Mouse (Mus musculus) liver, adult 2 months (tissue): ENCODE measurements around the gene Lpar3. TPM values are rescaled to one million over a fixed set of nuclear protein-coding genes. Genes with fewer than 3 reads are reported as not detected.

ENCODE experiments used
- DNase-seq: peaks from one replicate; pipeline ENCODE4 v3.0.0-alpha.2; 2011; ENCODE audit warnings: low read depth, low spot score; ENCODE audit errors: extremely low read depth
- H3K27ac ChIP-seq: fragments of 200-500 bp; replicated peaks from 2 replicates; pipeline ENCODE4 v1.5.1; 2012; ENCODE audit warnings: low read depth, mild to moderate bottlenecking, control low read depth, inconsistent platforms, low read length; ENCODE audit not compliant: insufficient read depth
- H3K27me3 ChIP-seq: fragments of 200-500 bp; 2 replicates; pipeline ENCODE4 v1.6.1; 2012; ENCODE audit warnings: mild to moderate bottlenecking, moderate library complexity, low read length, inconsistent platforms; ENCODE audit not compliant: control insufficient read depth, insufficient read depth
- H3K36me3 ChIP-seq: fragments of 200-500 bp; 2 replicates; pipeline ENCODE4 v1.6.1; 2012; ENCODE audit warnings: low read length, inconsistent platforms; ENCODE audit not compliant: control insufficient read depth, insufficient read depth
- H3K4me1 ChIP-seq: fragments of 200-500 bp; 2 replicates; pipeline ENCODE4 v1.6.1; 2011; ENCODE audit warnings: low read length; ENCODE audit not compliant: control insufficient read depth, insufficient read depth
- H3K4me3 ChIP-seq: fragments of 200-500 bp; 2 replicates; pipeline ENCODE4 v1.5.1; 2011; ENCODE audit warnings: low read depth, mild to moderate bottlenecking, control low read depth, low read length, moderate library complexity; ENCODE audit not compliant: insufficient read depth
- H3K79me2 ChIP-seq: fragments of 200-500 bp; 2 replicates; pipeline ENCODE4 v1.6.1; 2012; ENCODE audit warnings: inconsistent platforms, mild to moderate bottlenecking, low read length, moderate library complexity; ENCODE audit not compliant: control insufficient read depth, insufficient read depth
- H3K9ac ChIP-seq: fragments of 200-500 bp; 2 replicates; pipeline ENCODE4 v1.6.1; 2012; ENCODE audit warnings: low read depth, mild to moderate bottlenecking, control low read depth, inconsistent platforms, low read length
- CTCF ChIP-seq: fragments of 200-500 bp; IDR thresholded peaks from 2 replicates; pipeline ENCODE4 v1.5.1; 2011; ENCODE audit warnings: low read depth, low read length, control low read depth
- POLR2A ChIP-seq: fragments of 200-500 bp; IDR thresholded peaks from 2 replicates; pipeline ENCODE4 v1.6.1; 2011; ENCODE audit warnings: low read length, control low read depth; ENCODE audit not compliant: insufficient read depth; ENCODE audit errors: extremely low read depth
- WGBS: fragments of 180-500 bp; shearing (Covaris S2); methylation state at CpG from one replicate; pipeline ENCODE4 v1.1.7; 2018; 5-methylcytosine and 5-hydroxymethylcytosine counted together
- polyA plus RNA-seq: library from polyadenylated mRNA; depleted of rRNA; stranded (reverse); fragments of >200 nt; gene quantifications from 2 replicates; pipeline ENCODE4 v1.2.3, GENCODE M21; 2012
- total RNA-seq: library from RNA; depleted of rRNA; stranded (reverse); fragments of >200 nt; gene quantifications from 2 replicates; pipeline ENCODE4 v1.2.3, GENCODE M21; 2014

The Lpar3 gene
- total and polyA plus RNA-seq, 2 experiments = 0.05 to 0.09 TPM

DNA sequence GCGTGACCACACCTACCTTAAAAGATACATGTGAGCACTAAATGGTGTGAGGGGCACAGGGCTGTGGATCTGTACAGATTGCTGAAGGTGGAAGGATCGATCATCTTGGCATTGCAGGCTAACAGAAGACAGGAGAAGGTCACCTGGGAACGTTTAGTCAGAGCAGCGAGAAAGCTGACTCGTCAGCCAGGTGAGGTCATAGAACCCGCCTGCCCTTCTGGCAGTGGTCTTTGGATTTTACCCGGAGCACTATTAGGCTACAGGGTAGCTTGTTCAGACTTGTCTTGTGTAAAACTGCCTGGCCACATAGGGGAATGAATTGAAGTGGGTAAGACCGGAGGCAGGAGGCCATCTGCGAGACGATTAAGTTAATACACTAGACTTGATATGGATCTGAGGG lies 43.4 kb downstream of the Lpar3 start:
- H3K4me1 ChIP-seq = peaks cover 10% of the 10 kb centered on the region
- 82% methylated on average over 10 of the region's 10 CpGs for WGBS
- H3K36me3 ChIP-seq = no peaks in the 10 kb centered on the region
- TF ChIP-seq CTCF = no peak
- no peaks in the 10 kb centered on the region for H3K27me3 ChIP-seq
- H3K79me2 ChIP-seq = no peaks in the 10 kb centered on the region
- no peak overlapping the region for H3K9ac ChIP-seq
- H3K4me3 ChIP-seq = no peak overlapping the region
- H3K27ac ChIP-seq = no peak overlapping the region
- DNase-seq = peak; percentile 30

GRCm38 (mm10) chr3:146265545-146266130 lies 44.9 kb downstream of the Lpar3 start:
- Histone ChIP-seq H3K27ac (no peak overlapping the region), H3K79me2 (no peaks in the 10 kb centered on the region), H3K27me3 (no peaks in the 10 kb centered on the region), H3K4me1 (peaks cover 7% of the 10 kb centered on the region), H3K9ac (no peak overlapping the region), H3K36me3 (no peaks in the 10 kb centered on the region), H3K4me3 (no peak overlapping the region)
- peak; percentile 90 for DNase-seq
- 28% methylated on average over 12 of the region's 12 CpGs for WGBS
- TF ChIP-seq POLR2A = no peak
- no peak for TF ChIP-seq CTCF

DNA sequence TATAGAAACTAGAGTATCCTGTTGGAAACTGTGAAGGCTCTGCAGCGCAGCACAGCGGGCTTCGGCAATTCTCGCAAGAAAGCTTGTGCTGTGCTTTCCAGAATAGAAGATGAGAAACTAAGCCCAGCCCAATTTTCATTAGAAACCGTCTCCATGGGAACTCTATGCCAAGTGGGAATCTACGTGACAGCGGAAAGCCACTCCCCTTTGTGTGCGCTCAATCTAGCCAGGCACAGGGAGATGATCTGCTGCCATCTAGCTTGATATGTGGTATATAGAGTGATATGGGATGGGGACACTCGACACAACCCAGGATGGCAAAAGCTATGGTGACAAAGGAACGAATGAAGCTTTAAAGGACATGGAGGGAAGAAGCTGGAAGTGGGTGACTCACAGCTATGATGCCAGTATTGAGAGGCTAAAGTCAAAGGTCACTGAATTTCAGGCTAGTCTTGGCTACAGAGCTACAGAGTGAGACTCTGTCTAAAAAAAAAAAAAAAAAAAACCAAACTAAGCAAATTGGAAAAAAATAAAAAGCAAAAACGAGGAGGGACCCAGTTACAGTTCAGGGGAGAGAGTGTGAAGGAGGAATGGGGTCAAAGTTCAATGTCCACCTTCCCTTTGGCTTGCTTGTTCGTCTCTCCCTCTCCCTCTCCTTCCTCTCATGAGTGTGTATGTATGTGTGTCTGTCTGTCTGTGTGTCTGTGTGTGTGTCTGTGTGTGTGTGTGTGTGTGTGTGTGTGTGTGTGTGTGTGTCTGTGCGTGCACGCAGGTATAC lies 47.5 kb downstream of the Lpar3 start:
- Histone ChIP-seq H3K9ac (no peak overlapping the region), H3K4me3 (no peak overlapping the region), H3K36me3 (no peaks in the 10 kb centered on the region), H3K27ac (no peak overlapping the region), H3K27me3 (no peaks in the 10 kb centered on the region), H3K79me2 (no peaks in the 10 kb centered on the region), H3K4me1 (peaks cover 7% of the 10 kb centered on the region)
- DNase-seq = peak; percentile 66
- 69% methylated on average over 14 of the region's 14 CpGs for WGBS
- TF ChIP-seq CTCF = no peak
- TF ChIP-seq POLR2A = no peak

DNA sequence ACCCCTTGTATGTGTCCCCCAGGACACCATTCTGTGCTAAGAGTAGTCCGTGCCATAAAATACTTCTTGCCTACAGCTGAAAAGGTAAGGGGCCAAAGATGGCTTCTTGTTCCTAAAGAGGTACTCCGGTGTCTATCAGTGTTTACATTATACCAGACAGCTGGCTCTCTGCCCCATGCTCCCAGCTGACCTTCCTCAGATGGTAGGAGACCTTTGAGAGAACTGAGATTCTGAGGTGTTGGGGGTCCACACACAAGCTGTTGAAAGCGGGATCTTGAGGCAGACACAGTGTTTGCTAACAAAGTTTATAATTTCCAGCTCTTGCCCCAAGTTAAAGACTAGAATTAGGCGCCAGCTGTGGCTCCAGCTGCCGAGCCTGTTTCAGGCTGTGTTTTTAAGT lies 53.7 kb downstream of the Lpar3 start:
- Histone ChIP-seq H3K79me2 (no peaks in the 10 kb centered on the region), H3K4me3 (no peak overlapping the region), H3K36me3 (no peaks in the 10 kb centered on the region), H3K4me1 (no peaks in the 10 kb centered on the region), H3K9ac (no peak overlapping the region), H3K27ac (no peak overlapping the region), H3K27me3 (no peaks in the 10 kb centered on the region)
- TF ChIP-seq POLR2A (no peak), CTCF (no peak)
- DNase-seq = no peak
- WGBS = 55% methylated on average over 5 of the region's 5 CpGs

DNA sequence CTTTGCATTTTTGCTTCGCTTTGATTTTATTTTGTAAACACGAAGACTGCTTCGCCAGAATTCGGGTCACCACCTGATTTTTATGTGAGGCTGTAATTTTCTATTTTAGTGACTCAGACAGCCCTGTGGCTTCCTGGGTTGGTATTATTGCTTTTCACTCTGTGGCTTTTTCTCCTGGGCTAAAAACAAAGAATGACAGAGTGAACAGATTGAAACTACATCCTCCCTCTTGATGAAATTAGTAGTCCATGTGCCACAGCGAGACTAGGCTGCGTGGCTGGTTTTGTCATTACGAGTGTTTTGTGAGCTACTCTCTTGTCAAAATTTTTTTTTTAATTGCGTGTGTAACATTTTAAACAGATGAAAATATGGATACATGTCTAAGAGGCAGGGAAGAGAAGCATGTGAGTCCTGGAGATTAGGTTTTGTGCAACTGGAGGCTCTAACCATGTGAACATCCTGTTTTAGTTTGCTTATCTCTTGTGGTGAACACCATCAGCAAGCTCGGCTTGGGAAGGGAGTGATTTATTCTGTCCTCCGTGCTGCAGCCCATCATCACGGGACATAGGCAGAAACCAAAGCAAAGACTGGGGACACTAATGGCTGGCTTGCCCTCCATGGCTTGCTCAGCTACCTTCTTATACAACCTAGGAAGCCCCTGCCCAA lies 54.7 kb downstream of the Lpar3 start:
- WGBS = 75% methylated on average over 11 of the region's 11 CpGs
- Histone ChIP-seq H3K4me3 (no peak overlapping the region), H3K27me3 (no peaks in the 10 kb centered on the region), H3K4me1 (no peaks in the 10 kb centered on the region), H3K9ac (no peak overlapping the region), H3K27ac (no peak overlapping the region), H3K79me2 (no peaks in the 10 kb centered on the region), H3K36me3 (no peaks in the 10 kb centered on the region)
- DNase-seq = no peak
- TF ChIP-seq POLR2A (no peak), CTCF (no peak)

DNA sequence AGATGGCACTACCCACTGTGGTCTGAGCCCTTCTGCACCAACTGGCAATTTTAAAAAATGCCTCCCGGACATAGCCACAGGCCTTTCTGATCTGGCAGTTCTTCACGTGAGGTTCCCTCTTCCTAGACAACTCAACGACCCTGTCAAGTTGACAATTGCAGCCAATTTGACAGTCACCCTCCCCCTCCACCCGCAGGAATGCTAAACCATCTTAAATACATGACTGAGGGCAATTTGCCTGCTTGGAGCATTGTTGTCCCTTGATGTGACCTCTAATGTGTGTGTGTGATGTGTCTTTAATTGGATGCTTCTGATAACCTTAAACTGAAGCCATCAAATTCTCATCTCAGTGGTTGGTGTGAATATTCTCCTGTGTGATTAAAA lies 55.3 kb downstream of the Lpar3 start:
- H3K36me3 ChIP-seq = no peaks in the 10 kb centered on the region
- DNase-seq = no peak
- no peak overlapping the region for H3K27ac ChIP-seq
- 59% methylated on average over 4 of the region's 4 CpGs for WGBS
- no peaks in the 10 kb centered on the region for H3K4me1 ChIP-seq
- H3K27me3 ChIP-seq = no peaks in the 10 kb centered on the region
- H3K79me2 ChIP-seq = no peaks in the 10 kb centered on the region
- H3K4me3 ChIP-seq = no peak overlapping the region
- no peak overlapping the region for H3K9ac ChIP-seq
- TF ChIP-seq CTCF (no peak), POLR2A (no peak)
